Mouse (Mus musculus) fat pad, adult 2 months (tissue): ENCODE results near the gene Col6a6.
A peak's percentile ranks its signal among the peaks of the same experiment; 100 is the strongest.
"Not testable (repeated sequence)": the region's sequence is repeated elsewhere in the genome, so short reads cannot be mapped to it uniquely, and the experiment has no call there.

Source experiments
- DNase-seq: peaks from one replicate; pipeline ENCODE4 v3.0.0-alpha.2; 2011; ENCODE audit warnings: low read depth, low spot score; ENCODE audit errors: extremely low read depth

Col6a6 gene

DNA sequence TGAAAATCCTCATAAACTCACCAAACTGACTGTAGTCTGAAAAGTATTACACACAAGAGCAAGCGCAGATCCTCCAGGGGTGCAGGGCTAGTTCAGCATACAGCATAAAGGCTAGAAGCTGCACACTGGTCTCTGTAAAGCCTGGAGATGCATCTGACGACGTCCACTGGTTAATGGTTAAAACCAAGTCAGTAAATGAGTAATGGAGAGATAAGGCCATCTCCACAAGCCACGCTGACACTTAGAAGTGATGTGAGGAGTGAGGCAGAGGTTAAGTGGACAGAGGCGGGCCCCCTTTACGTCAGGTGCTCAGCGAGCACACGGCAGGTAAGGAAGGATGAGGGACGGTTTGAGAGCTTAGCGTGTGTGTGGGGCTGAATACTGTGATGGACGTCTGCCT, 152.0 kb downstream of the Col6a6 start:
- no peak for DNase-seq

DNA sequence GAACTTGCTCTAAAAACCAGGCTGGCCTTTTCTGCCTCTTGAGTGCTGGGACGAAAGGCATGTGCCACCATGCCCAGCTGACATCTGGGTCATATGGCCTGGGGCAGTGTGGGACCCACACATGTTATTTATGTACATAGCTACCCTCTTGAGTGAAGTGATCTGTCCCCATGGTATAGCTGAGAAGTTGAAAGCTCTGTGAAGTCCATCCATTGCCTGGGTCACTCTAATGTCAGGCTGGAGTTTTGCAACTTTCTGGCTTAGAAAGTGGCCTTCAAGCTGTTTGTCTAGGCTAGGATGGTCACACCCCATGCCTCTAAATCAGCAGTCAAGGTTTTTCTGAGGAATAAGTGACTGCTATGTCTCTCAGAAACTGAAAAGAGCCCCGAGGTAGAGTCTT, 155.9 kb downstream of the Col6a6 start:
- DNase-seq, result no peak

DNA sequence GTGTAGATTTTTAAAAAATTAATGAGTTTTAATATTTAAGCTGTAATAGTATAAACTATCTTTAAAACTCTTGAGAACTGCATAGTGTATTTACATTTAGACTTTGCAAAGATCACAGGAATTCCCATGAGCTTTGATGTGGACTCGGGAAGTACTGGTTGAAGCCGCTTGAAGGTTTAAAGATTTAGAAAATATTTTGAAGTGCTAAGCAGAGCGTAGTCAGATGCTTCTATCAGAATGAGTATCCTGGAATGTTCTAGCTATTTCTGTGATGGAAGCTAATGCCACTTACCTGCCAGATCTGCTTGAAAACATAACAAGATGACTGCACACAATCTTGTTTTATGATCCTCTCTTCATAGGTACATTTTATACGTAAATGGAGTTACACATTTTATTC, 157.0 kb downstream of the Col6a6 start:
- DNase-seq, result no peak

DNA sequence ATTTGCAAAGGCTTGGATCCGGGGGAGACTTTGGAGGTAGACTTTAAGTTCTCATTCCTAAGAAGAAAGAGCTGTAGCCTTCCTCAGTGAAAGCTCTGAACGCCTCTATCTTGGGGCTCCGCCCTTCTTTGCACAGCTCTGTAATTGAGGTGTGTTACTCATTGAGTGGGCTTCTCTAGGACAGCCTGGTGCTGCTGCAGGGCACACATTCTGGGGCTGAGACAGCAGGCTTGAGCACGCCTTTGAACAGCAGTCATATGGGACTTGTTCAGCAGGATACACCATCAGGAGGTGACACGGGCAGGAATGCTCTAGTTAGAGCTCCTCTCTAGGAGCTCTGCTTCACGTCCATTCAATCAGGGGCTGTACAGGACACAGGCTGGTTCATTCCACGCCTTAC, 162.7 kb downstream of the Col6a6 start:
- DNase-seq, result no peak

DNA sequence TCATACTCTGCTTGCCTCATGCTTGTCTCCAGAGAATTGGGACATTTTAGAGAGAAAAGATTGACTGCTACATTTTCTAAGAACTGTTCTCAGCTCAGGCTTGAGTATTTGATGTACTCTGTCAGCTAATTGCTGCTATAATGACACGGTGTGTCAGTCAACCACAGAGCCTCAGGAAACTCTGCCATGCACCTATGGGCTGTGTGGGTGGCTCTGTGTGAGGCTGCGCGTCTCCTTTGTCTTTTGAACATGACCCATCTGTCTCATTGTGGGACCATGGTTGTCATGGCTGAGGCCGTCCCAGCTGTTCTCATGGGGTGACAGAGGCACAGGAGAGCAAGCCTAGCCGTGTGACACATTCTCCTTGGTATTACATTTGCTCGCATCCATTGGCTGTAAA, 168.1 kb downstream of the Col6a6 start:
- no peak for DNase-seq

DNA sequence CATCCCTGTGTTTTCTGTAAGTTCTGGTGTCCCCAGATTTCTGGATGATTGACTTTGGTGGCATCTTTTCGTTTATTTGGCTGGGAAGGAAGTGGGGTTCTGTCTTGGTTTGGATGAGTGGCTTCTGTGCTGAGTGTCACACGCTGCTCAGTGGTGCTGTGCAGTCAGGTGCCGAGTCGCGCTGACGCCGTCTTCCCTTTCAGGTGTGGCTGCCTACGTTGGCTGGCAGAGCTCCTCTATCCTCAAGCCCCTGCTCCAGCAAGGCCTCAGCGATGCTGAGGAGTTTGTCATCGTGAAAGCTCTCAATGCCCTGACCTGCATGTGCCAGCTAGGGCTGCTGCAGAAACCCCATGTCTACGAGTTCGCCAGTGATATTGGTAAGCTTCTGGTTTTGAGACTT, 169.7 kb downstream of the Col6a6 start:
- no peak for DNase-seq

DNA sequence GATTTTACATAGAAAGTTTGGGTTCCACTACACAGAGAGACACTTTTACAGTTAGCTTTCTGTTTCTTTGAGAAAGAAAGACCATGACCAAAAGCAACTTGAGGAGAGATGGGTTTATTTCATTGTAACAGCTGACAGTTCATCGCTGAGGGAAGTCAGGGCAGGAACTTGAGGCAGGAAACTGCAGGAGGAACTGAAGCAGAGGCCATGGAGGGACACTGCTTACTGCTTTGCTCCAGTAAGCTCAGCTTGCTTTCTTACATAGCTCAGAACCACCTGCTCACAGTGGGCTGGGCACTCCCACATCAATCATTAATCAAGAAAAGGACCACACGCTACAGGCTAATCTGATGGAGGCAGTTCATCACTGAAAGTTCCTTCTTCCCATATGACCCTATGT, 171.8 kb downstream of the Col6a6 start:
- no peak for DNase-seq

DNA sequence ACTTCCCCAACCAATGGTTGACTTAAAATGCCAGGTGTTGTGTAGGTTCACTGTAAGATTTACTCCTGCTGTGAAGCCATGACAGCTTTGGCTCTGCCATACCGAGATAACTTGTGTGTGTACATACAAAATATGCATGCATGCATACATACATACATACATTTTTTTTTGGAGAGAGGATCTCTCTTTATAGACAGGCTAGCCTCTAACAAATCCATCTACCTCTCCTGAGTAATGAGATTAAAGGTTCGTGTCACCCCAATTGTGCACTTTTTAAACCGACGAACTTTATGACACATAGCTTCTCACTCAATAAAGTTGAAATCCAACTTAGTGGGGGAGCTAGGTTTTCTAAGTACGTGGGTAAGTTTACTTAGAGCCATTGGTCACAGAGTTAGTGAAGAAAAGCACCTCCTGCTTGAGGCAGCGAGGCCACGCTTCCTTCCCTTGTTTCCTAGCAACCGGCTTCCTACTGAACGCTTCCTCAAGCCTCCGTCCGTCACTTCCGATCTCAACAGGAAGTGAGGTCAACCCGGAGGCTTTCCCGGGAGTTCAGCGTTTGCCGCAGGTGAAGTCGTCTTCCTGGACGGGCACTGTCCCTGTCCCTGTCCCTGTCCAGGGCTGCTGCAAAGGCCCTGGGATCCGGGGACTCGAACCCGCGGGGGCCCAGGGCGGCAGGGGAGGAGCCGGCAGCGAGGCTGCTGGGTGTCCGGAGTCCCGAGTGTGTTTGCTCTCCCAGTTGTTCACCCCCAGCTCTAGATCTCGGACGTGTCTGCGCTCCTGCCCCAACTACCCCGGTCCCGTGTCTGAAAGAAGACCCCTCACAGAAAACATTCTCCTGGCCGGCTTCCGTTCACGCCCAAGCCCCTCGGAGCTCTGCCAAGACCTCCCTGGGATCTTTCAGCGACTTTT, 185.2 kb downstream of the Col6a6 start, which contains the start of gene Pik3r4:
Gene Pik3r4, plus strand, starts transcription at position 519 of the 912 bp plus-strand sequence.
- peak; percentile 40 for DNase-seq

DNA sequence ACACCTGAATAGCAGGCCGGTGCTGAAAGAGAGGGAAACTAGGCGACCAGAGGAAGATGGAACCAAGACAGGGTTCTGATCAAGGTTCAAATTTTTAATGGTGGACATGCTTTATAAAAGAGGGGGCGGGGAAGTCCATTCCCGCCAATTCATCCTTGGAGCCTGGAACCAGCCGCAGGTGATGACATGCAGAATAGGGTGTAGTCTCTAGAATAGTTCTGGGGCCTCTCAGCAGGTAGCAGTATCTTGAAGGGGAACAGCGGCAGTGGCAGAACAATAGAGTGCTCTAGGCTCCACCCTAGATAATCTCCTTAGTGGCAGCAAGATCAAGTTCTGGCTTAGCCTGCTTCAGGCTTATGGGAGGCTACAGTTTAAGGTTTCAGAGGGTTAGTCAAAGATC, 186.6 kb downstream of the Col6a6 start:
- not testable (repeated sequence) for DNase-seq
